Mouse (Mus musculus) embryonic facial prominence, embryonic 10.5 days (tissue): ENCODE data around the gene Pwwp2b. TPM values are rescaled to one million over a fixed set of nuclear protein-coding genes. Genes with fewer than 3 reads are reported as not detected.

ENCODE experiments used
- DNase-seq: peaks from one replicate; pipeline ENCODE4 v3.0.0-alpha.2; 2017; ENCODE audit warnings: low spot score
- H3K27ac ChIP-seq: fragments of 300-500 bp; sonication (generic); replicated peaks from 2 replicates; pipeline ENCODE4 v1.5.1; 2016; ENCODE audit warnings: mild to moderate bottlenecking
- H3K27me3 ChIP-seq: fragments of 300-500 bp; sonication (generic); replicated peaks from 2 replicates; pipeline ENCODE4 v1.6.1; 2016; ENCODE audit warnings: low read depth, mild to moderate bottlenecking; ENCODE audit not compliant: poor library complexity, severe bottlenecking
- H3K36me3 ChIP-seq: fragments of 300-500 bp; sonication (generic); replicated peaks from 2 replicates; pipeline ENCODE4 v1.6.1; 2016; ENCODE audit warnings: mild to moderate bottlenecking, moderate library complexity
- H3K4me1 ChIP-seq: fragments of 300-500 bp; sonication (generic); 2 replicates; pipeline ENCODE4 v1.6.1; 2016
- H3K4me3 ChIP-seq: fragments of 300-500 bp; sonication (generic); 2 replicates; pipeline ENCODE4 v1.5.1; 2016; ENCODE audit warnings: mild to moderate bottlenecking, moderate library complexity
- H3K9me3 ChIP-seq: fragments of 300-500 bp; sonication (generic); 2 replicates; pipeline ENCODE4 v1.6.1; 2016; ENCODE audit warnings: mild to moderate bottlenecking
- WGBS: fragments of 180-500 bp; shearing (Covaris S2); methylation state at CpG from one replicate; pipeline ENCODE4 v1.1.7; 2016; 5-methylcytosine and 5-hydroxymethylcytosine counted together
- polyA plus RNA-seq: library from polyadenylated mRNA; unstranded; fragments of >200 nt; fragmentation: Nextera tagmentation; extraction: Ambion mirVana; gene quantifications from 2 replicates; pipeline ENCODE4 v1.2.1, GENCODE M21; 2016

Gene Pwwp2b
- polyA plus RNA-seq, 1 experiment from 2014 or later = 7.6 TPM

DNA sequence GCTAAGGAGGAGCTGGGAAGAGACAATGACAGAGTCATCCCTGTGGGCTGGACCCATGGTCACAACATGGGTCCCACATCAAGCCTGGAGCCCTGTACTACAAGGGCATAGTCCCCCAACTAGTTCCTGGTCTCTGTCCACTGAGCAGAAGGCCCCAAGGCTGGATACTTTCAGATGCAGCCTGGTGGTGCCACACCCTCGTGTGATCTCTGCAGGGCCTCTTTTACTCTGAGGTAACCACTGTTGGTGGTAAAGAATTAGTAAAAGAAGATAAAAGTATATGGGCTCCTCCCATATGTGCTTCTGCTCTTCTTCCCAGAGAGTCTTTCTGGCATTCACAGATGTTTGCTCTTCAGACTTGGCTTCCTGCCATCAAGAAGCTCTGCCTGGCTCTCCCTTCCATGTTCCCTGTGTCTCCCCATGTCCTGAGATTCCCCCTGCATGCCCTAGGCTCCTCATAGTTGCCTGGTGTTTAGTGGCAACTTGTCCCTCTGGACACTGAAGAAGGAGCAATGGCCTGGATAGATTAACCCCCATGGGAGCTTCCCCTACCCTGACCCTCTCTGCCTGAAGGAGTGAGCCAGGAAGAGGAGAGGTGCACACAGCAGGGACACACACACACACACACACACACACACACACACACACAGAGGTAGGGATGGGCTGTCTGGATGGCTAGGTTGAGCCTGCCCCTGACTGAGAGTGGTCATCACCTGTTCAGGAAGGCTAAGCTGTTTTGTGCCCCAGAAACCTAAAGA is 24.5 kb downstream of the Pwwp2b start:
- no peak overlapping the region for H3K4me3 ChIP-seq

DNA sequence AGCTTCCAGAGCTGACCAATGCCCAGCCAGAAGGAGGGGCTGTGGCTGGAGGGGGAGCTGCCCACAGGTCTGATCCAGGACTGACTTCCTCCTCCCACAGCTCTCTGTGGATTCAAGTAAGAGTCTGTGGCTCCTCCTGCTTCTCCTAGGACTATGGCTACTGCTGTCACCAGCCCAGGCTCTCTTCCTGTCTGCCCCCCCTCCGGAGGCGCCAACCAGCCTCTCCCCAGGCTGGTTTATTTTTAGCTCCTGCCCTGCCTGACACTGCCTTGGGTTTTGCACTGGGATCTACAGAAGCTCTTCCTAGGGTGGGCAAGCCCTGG is 25.1 kb downstream of the Pwwp2b start:
- 57% methylated on average over 2 of the region's 2 CpGs for WGBS
- Histone ChIP-seq H3K9me3 (no peaks in the 10 kb centered on the region), H3K27ac (peak overlapping the region; percentile 52), H3K36me3 (no peaks in the 10 kb centered on the region; the same call in 1 of the 2 replicates), H3K27me3 (no peaks in the 10 kb centered on the region), H3K4me1 (peaks cover 40% of the 10 kb centered on the region), H3K4me3 (no peak overlapping the region)
- DNase-seq = no peak

More for the DNA sequence above, 24.5 kb downstream of the Pwwp2b start:
- 62% methylated on average over 1 of the region's 1 CpGs for WGBS
- H3K27ac ChIP-seq = peak overlapping the region; percentile 52
- no peaks in the 10 kb centered on the region; the same call in 1 of the 2 replicates for H3K36me3 ChIP-seq
- no peaks in the 10 kb centered on the region for H3K9me3 ChIP-seq
- H3K27me3 ChIP-seq = no peaks in the 10 kb centered on the region
- H3K4me1 ChIP-seq = peaks cover 40% of the 10 kb centered on the region
- no peak for DNase-seq

DNA sequence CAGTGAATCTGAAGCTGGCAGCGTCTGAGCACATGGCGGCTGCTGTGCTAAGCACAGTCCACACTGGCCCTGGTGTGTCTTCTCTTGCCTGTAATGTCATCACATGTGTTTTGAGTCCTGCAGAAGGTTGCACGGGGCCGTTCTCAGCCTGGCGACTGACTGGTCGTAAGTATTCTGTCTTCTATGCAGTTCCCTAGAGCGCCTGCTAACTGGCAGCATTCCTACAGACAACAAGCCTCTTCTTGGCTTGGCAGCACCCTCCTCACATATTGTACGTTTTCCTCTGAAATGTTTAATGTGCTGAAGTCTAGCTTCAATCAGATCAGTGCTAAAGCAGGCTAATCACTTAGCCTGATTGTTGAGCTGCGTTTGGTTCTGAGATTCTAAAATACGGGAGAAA is 27.3 kb downstream of the Pwwp2b start:
- DNase-seq = no peak
- no peaks in the 10 kb centered on the region for H3K36me3 ChIP-seq
- 76% methylated on average over 10 of the region's 10 CpGs for WGBS
- H3K4me1 ChIP-seq = peaks cover 53% of the 10 kb centered on the region
- peak overlapping the region; percentile 8; the same call in 1 of the 2 replicates for H3K27ac ChIP-seq
- no peaks in the 10 kb centered on the region for H3K27me3 ChIP-seq
- no peak overlapping the region for H3K4me3 ChIP-seq
- no peaks in the 10 kb centered on the region for H3K9me3 ChIP-seq

DNA sequence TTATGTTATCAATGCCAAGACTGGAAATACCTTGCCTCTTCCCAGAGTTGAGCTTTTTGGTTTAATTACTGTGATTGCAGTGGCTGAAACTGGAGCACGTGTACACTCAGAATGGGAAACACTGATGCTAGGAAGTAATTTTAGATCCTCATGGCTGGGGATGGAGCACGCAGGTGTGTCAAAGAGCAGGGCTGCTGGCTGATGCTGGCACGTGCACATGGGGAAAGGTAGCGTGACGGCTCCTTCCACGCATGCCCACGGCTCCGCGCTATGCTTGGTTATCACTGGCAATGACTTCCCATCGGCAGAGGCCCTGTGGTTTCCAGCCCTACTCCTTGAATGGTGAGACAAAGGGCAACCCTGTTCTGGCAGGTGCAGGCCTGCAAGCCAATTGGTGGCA is 27.9 kb downstream of the Pwwp2b start:
- no peak for DNase-seq
- peaks cover 58% of the 10 kb centered on the region for H3K4me1 ChIP-seq
- no peaks in the 10 kb centered on the region for H3K9me3 ChIP-seq
- no peaks in the 10 kb centered on the region for H3K27me3 ChIP-seq
- no peaks in the 10 kb centered on the region for H3K36me3 ChIP-seq
- WGBS = 87% methylated on average over 10 of the region's 10 CpGs
- H3K27ac ChIP-seq = no peak overlapping the region
- H3K4me3 ChIP-seq = no peak overlapping the region

DNA sequence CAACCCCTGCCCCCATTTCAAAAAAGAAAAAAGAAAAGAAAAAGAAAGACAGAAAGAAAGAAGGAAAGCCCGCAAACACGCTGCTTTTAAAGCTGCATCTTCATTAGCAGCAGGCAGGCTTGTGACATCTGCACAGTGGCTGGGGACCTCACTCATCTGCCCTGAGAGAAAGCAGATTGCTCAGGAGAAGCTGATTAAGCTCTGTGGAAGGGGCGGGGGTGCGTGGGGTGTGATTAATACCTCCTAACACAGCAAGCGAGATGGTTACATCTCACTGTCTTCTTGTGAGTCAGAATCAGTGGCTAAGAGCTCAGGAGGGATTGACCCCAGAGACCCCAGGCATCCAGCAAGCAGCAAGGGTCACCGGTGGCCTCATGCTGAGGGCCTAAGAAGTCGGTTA is 29.3 kb downstream of the Pwwp2b start:
- Histone ChIP-seq H3K4me3 (no peak overlapping the region), H3K36me3 (no peaks in the 10 kb centered on the region), H3K27ac (no peak overlapping the region), H3K9me3 (no peaks in the 10 kb centered on the region), H3K4me1 (peaks cover 55% of the 10 kb centered on the region), H3K27me3 (no peaks in the 10 kb centered on the region)
- WGBS = 84% methylated on average over 7 of the region's 7 CpGs
- DNase-seq = no peak

DNA sequence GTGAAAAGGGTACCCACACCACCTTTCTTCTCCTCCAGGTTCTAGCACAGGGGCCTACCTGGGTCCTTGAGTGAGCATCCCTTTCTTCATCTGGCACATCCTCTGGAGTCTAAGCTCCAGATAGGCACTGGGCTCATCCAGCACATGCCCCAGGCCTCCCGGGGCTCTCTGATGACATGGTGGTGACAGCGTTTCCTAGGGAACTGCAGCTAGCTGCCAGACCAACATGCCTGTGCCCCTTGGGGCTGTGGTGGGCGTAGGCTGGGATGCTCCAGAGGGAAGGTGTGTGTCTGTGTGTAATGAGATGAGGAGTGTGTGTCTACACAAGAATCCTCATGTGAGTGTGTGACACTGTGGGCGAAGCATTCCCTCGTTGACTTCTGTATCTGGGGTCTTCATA is 31.3 kb downstream of the Pwwp2b start:
- WGBS = 81% methylated on average over 5 of the region's 5 CpGs
- no peaks in the 10 kb centered on the region for H3K27me3 ChIP-seq
- DNase-seq = no peak
- no peaks in the 10 kb centered on the region for H3K9me3 ChIP-seq
- 0 out of 2 replicates have a peak overlapping the region, but pooled peaks have one; percentile 4 for H3K27ac ChIP-seq
- H3K4me1 ChIP-seq = peaks cover 57% of the 10 kb centered on the region
- H3K4me3 ChIP-seq = no peak overlapping the region
- H3K36me3 ChIP-seq = no peaks in the 10 kb centered on the region

DNA sequence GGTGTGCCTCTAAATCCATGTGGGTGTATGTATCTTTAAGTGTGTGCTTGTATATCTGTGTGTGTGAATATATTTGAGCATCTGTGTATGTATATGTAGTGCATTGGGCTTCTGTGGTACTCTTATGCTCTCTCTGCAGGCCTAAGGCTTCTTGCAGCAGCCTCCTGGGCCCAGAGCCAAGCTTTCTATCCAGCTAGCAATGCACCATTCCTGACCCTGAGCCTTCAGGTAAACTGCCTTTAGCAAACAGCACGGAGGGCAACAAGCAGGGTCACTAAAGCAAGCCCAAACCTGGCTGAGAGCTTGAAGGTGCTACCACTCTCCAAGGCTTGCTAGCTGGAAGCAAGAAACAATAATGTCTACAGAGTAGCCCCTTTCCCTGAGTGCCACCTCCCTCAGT is 31.8 kb downstream of the Pwwp2b start:
- peaks cover 59% of the 10 kb centered on the region for H3K4me1 ChIP-seq
- H3K27ac ChIP-seq = peak overlapping the region; percentile 65; the same call in 1 of the 2 replicates
- no peaks in the 10 kb centered on the region for H3K9me3 ChIP-seq
- 74% methylated on average over 1 of the region's 1 CpGs for WGBS
- no peak for DNase-seq
- H3K36me3 ChIP-seq = no peaks in the 10 kb centered on the region
- H3K27me3 ChIP-seq = no peaks in the 10 kb centered on the region
- H3K4me3 ChIP-seq = no peak overlapping the region

DNA sequence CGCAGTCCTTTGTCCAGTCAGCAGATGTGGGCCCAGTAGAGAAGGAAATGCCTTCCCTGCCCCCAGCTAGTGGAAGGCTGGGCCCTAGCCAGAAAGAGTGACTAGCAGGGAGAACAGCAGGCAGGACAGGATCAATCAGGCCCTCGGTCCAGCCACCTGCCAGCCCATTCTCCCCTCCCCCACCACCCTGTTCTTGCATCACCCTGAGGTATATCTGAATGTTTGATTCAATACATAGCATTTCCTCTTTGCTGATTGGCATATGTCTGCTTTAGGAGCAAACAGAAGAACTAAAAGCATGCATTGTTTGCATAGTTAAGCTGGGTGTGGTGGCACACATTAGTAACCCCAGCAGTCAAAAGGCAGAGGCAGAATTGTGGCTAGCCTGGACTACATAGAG is 32.9 kb downstream of the Pwwp2b start:
- Histone ChIP-seq H3K27me3 (no peaks in the 10 kb centered on the region), H3K4me3 (no peak overlapping the region), H3K27ac (peak overlapping the region; percentile 65), H3K36me3 (no peaks in the 10 kb centered on the region), H3K9me3 (no peaks in the 10 kb centered on the region), H3K4me1 (peaks cover 48% of the 10 kb centered on the region)
- DNase-seq = no peak
- 38% methylated on average over 2 of the region's 2 CpGs for WGBS

DNA sequence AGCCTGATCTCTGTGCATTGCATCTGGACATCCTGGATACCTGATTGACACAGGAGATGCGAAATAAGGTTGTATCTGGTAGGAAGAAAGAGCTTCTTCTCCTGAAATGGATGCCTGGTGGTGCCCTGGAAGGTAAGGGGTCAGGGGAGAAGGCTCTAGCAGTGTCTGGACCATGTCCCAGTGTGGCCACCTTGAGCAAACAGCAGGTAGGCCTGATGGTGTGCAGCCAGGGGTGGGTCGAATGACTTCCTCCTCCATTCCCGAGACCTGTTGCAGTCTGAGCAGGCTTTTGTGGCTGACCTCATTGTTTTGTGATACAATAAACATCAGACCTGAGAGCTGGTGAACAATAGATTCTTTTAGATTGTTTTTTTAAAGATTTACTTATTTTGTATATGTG is 33.8 kb downstream of the Pwwp2b start:
- no peaks in the 10 kb centered on the region for H3K9me3 ChIP-seq
- H3K36me3 ChIP-seq = no peaks in the 10 kb centered on the region
- H3K27ac ChIP-seq = no peak overlapping the region
- 83% methylated on average over 3 of the region's 3 CpGs for WGBS
- DNase-seq = no peak
- H3K4me1 ChIP-seq = peaks cover 45% of the 10 kb centered on the region
- H3K27me3 ChIP-seq = no peaks in the 10 kb centered on the region
- no peak overlapping the region for H3K4me3 ChIP-seq

DNA sequence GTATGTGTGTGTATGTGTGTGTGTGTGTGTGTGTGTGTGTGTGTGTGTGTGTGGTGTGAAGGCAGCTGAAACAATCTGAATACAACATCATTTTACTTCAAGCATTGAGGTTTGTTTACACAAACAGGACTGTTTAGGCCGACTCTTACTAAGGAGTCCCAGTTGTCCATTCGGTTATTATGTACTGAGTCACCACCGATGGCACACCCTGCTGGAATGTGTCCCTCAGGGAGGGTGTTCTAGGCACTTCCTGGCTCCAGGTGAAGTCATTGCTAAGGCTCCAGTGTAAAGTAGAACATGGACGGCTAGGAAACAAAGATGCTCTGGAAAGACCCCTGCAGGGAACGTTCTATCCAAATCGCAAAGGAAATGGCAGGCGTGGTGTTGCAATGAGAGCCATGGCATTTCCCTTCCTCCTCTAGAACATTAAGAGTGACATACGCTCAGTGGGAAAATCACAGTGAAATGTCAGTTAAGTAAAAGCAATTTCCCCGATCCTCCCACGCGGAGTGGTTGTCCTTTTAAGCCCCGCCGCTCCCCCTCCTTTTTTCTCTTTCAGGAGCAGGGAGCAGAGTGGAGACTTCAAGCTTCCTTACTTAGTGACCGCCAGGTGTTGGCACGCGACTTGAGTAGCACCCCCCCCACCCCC is 37.1 kb downstream of the Pwwp2b start:
- Histone ChIP-seq H3K36me3 (no peaks in the 10 kb centered on the region), H3K4me3 (no peak overlapping the region), H3K4me1 (peaks cover 34% of the 10 kb centered on the region), H3K27ac (no peak overlapping the region), H3K27me3 (no peaks in the 10 kb centered on the region), H3K9me3 (no peaks in the 10 kb centered on the region)
- no peak for DNase-seq
- 82% methylated on average over 16 of the region's 16 CpGs for WGBS

DNA sequence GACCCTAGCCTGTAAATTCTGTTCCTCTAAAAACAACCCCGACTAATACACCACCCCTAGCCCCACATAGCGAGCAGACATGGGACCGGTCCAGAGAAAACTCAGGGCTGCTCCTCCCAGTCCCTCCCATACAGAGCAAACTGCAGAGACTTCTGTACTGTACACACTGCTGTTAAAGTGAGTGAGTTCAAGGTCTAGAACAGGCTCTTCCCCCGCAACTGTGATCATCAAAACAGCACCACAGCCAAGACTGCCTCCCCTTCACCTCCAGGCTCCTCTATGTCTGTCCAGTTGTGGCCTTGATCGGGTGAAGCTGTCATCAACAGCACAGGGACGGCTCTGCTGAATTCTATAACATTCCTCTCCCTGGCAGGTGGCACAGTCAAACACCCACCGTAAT is 40.3 kb downstream of the Pwwp2b start:
- peaks cover 13% of the 10 kb centered on the region for H3K4me1 ChIP-seq
- H3K27me3 ChIP-seq = no peaks in the 10 kb centered on the region
- H3K27ac ChIP-seq = no peak overlapping the region
- no peaks in the 10 kb centered on the region for H3K9me3 ChIP-seq
- no peak overlapping the region for H3K4me3 ChIP-seq
- 90% methylated on average over 7 of the region's 7 CpGs for WGBS
- no peaks in the 10 kb centered on the region for H3K36me3 ChIP-seq
- DNase-seq = no peak

DNA sequence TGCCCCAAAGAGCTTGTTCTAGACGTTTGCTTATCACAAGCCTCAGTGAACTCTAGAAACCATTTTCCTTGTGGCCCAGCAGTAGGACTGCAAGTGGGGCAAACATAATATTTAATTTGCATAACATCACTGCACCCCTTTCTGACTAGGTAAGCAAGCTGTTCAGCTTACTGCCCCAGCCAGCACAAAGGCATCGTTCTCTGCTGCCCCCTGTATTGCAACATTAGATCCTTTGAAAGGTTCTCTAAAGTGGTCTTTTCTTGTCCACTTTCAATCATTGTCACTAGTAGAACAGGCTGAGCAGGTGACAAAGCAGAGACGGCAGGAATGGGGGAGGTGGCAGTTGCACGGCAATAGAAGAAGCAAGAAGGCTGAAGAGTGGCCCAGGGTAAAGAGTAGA is 45.1 kb downstream of the Pwwp2b start:
- Histone ChIP-seq H3K36me3 (no peaks in the 10 kb centered on the region), H3K27ac (no peak overlapping the region), H3K9me3 (no peaks in the 10 kb centered on the region), H3K4me3 (no peak overlapping the region), H3K4me1 (peaks cover 20% of the 10 kb centered on the region), H3K27me3 (no peaks in the 10 kb centered on the region)
- 65% methylated on average over 4 of the region's 4 CpGs for WGBS
- DNase-seq = no peak

DNA sequence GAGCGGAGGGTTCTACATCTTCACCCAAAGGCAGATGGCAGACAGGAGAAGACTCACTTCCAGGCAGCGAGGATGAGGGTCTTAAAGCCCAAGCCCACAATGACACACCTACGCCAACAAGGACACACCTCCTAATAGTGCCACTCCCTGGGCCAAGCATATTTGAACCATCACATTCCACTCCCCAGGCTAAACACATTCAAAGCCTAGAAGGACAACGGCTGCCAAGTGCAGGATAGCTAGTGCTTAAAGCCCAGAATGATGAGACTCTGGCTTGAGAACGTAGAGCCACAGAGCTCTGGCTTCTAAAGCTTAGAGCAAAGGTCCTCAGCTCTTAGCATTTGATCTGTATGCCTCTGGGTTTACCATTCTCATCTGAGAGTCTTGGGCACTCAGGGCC is 45.8 kb downstream of the Pwwp2b start:
- WGBS = 86% methylated on average over 5 of the region's 5 CpGs
- H3K4me1 ChIP-seq = peaks cover 26% of the 10 kb centered on the region
- no peaks in the 10 kb centered on the region for H3K36me3 ChIP-seq
- no peak overlapping the region for H3K27ac ChIP-seq
- DNase-seq = no peak
- no peaks in the 10 kb centered on the region for H3K9me3 ChIP-seq
- no peak overlapping the region for H3K4me3 ChIP-seq
- no peaks in the 10 kb centered on the region for H3K27me3 ChIP-seq
